Mouse (Mus musculus): ENCODE measurements around the gene Adamts2. TPM values are rescaled to one million over a fixed set of nuclear protein-coding genes. Genes with fewer than 3 reads are reported as not detected.

Gene Adamts2
- total RNA-seq, 4 experiments from 2014 or later = 5.7 to 9.0 (median 8.2) TPM

DNA sequence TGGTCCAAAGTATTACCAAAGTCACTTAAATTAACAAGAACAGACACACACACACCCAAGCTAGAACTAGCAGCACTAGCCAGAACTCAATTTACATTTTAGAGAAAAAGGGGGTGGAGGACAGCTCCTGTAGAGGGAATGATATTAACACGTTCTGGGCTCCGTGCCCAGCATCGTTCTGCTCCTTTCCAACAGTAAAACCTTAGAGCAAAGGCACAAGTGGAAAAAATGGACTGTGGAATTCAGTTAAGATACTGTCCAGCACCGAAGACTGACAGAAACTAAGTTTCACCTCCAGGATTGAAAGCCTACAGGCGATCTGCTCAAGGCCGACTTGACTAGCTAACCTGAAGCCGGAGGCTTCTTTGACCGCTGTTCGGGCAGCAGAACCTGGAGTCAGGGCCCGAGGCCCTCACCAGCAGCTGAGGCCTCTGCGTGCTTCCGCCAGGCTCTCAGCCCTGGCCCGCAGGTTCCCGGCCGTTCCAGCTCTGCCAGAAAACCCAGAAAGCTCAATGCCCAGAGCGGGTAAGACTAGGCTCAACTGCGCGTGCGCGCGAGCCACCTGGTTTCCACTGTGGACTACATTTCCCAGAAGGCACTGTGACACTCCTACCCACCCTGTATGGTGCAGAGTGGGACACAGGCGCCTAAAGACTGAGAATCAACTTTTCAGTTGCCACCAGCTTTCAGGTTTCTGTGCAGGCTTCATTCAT lies 239.3 kb downstream of the Adamts2 start, which contains the start of gene Zfp879:
Gene Zfp879 (minus strand): TSS at position 530 of the 713 bp plus-strand sequence.
- peak; percentile 94 to 97 for DNase-seq (ENCODE audit: low spot score in 2 of 2)

DNA sequence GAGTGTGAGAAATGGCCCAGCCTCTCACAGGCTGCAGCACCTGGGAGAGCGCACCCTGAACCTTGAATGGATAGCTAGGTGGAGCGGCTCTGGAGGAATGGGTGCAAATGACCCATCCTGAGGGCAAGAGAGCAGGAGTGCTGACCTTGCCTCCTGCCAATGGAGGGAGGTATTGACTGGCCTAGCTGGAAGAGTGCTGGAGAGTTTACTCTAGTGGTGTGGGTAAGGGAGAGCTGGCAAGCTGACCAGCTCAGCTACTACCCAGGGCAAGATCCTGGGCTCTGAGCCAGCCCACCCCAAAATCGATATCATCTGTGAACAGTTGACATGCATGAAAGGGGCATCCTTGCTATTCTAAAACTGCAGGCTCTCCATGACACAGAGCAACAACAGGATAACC lies 244.1 kb downstream of the Adamts2 start:
- no peak for DNase-seq (ENCODE audit: low spot score in 2 of 2)

DNA sequence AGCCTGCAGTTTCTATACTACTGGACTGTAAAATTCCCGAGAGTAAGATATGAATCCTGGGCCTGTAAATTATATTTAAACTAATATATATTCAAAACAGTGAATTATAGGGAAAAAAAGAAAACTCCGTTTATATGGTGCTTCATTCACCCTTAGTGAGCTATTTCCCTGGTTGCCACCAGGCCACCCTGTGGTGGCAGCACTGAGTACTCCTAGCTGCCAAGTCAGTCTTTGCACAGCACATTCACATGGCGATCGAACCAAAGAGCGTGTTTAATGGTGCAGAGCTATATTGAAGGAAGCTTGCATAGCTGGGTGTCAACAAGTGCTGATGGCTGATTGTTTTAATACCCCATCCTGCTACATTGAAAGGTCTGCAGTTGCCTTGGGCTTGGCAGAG lies 245.2 kb downstream of the Adamts2 start:
- DNase-seq (ENCODE audit: low spot score in 2 of 2) = no peak

GRCm38 (mm10) chr11:50848520-50849137 lies 246.7 kb downstream of the Adamts2 start:
- DNase-seq (ENCODE audit: low spot score in 2 of 2) = no peak

GRCm38 (mm10) chr11:50849310-50849709 lies 247.4 kb downstream of the Adamts2 start:
- DNase-seq (ENCODE audit: low spot score in 2 of 2) = no peak

- no peak for DNase-seq (ENCODE audit: low spot score in 2 of 2)
Measured at GRCm38 (mm10) chr11:50850177-50850735, 248.4 kb downstream of the Adamts2 start, which contains the start of gene Grm6. Gene Grm6 (plus strand): TSS chr11:50850685.

- DNase-seq (ENCODE audit: low spot score in 2 of 2) = no peak
Measured at GRCm38 (mm10) chr11:50850989-50851601, 249.2 kb downstream of the Adamts2 start.

Other genes with a start within 250 kb of the Adamts2 start
- not detected for gene Cby3, start 247.6 kb upstream of the Adamts2 start, total RNA-seq (2022)
- 100 to 1,000 TPM; 180 to 274 (median 221) TPM for gene Hnrnph1, start 225.1 kb upstream of the Adamts2 start, total RNA-seq (2022)
- gene Rufy1, start 171.0 kb upstream of the Adamts2 start, total RNA-seq (2022) = 10 to 100 TPM; 28.2 to 31.5 (median 29.8) TPM
- gene Zfp354c, start 225.6 kb downstream of the Adamts2 start, total RNA-seq (2022) = 10 to 100 TPM; 40.4 to 57.6 (median 45.3) TPM
- 1 to 10 TPM; 3.0 to 3.5 (median 3.2) TPM for gene Zfp879, start 239.5 kb downstream of the Adamts2 start, total RNA-seq (2022)
- not detected for gene Grm6, start 248.6 kb downstream of the Adamts2 start, total RNA-seq (2022)

All from left cerebral cortex, adult 8-10 months (tissue).